Mouse (Mus musculus): ENCODE measurements around the gene Srcin1. TPM values are rescaled to one million over a fixed set of nuclear protein-coding genes. Genes with fewer than 3 reads are reported as not detected.

The Srcin1 gene
- polyA plus RNA-seq, 1 experiment from 2014 or later: 0.49 TPM

DNA sequence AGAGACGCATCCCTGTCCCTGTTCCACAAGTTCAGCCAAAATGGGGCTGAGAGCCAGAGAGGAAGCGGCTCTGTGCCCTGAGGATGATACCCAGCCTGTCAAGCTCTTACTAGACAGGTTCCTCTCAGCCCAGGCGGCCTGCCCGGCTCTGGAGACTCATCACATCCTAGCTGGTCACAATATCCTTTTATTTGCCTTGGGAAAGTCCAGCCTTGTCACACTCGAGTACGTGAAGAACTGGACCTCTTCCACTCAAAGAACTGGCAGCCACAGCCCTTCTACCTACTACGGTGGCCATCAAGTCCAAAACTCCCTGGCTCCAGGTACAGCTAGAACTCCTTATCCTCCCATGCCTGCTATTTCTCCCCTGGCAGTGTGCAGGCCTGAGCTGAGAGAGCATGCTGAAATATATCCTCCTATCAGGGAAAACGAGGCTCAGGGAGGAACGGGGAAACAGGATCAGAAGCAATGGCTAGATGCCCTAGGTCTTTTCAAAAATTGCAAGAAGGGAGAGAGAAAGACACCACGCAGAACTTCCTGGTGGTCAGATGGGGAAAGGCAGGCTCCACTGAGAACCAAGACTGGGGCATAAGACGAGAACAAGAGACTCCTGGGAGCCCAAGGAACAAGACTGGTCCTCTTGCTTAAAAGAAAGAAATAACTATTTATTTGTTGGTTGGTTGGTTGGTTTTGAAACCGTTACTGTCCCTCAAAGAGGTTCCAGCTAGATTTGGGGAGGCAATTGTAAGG, 27.9 kb downstream of the Srcin1 start:
- Histone ChIP-seq H3K4me2 (replicated peaks; ENCODE audit: low read depth) (no peak overlapping the region), H3K9ac (ENCODE audit: low read length) (no peak overlapping the region), H3K27ac (replicated peaks) (no peak overlapping the region), H3K4me3 (ENCODE audit: low read depth, low read length) (no peak overlapping the region), H3K4me1 (replicated peaks; ENCODE audit: control insufficient read depth, insufficient read depth) (peaks cover 2% of the 10 kb centered on the region; the same call in 1 of the 2 replicates), H3K27me3 (ENCODE audit: control insufficient read depth, insufficient read depth, low read length) (peaks cover 14% of the 10 kb centered on the region; the same call in 1 of the 2 replicates), H3K9me3 (ENCODE audit: control insufficient read depth, low read length) (no peaks in the 10 kb centered on the region), H3K36me3 (ENCODE audit: control insufficient read depth, insufficient read depth, low read length) (no peaks in the 10 kb centered on the region)
- DNase-seq (ENCODE audit: low spot score): no peak
- WGBS: 70% methylated on average over 12 of the region's 12 CpGs
- TF ChIP-seq CTCF (IDR thresholded peaks at IDR 0.05; ENCODE audit: low read depth) (no peak), EP300 (optimal IDR thresholded peaks at IDR 0.05) (no peak)
- no peak for ATAC-seq (ENCODE audit: low FRiP score, low TSS enrichment)

- ATAC-seq (ENCODE audit: low FRiP score, low TSS enrichment) (no peak; the same call in 1 of the 2 replicates), DNase-seq (ENCODE audit: low spot score) (peak; percentile 50)
- peaks cover 14% of the 10 kb centered on the region; the same call in 1 of the 2 replicates for H3K27me3 ChIP-seq (ENCODE audit: control insufficient read depth, insufficient read depth, low read length)
Observed at GRCm38 (mm10) chr11:97546804-97547411, 29.1 kb downstream of the Srcin1 start.

GRCm38 (mm10) chr11:97545808-97546560, 30.0 kb downstream of the Srcin1 start:
- 0 out of 2 replicates have a peak overlapping the region, but pooled peaks have one; percentile 52 for H3K9ac ChIP-seq (ENCODE audit: low read length)
- no peak for TF ChIP-seq CTCF (IDR thresholded peaks at IDR 0.05; ENCODE audit: low read depth)
- TF ChIP-seq EP300 (optimal IDR thresholded peaks at IDR 0.05): no peak
- H3K4me1 ChIP-seq (replicated peaks; ENCODE audit: control insufficient read depth, insufficient read depth): peaks cover 2% of the 10 kb centered on the region; the same call in 1 of the 2 replicates
- no peak overlapping the region for H3K27ac ChIP-seq (replicated peaks)
- ATAC-seq (ENCODE audit: low FRiP score, low TSS enrichment): peak; percentile 16; the same call in 1 of the 2 replicates
- peak overlapping the region; percentile 95 for H3K4me2 ChIP-seq (replicated peaks; ENCODE audit: low read depth)
- no peak for DNase-seq (ENCODE audit: low spot score)
- 8% methylated on average over 26 of the region's 26 CpGs for whole genome bisulfite sequencing
- no peaks in the 10 kb centered on the region for H3K9me3 ChIP-seq (ENCODE audit: control insufficient read depth, low read length)
- H3K36me3 ChIP-seq (ENCODE audit: control insufficient read depth, insufficient read depth, low read length): no peaks in the 10 kb centered on the region
- peak overlapping the region; percentile 53 for H3K4me3 ChIP-seq (ENCODE audit: low read depth, low read length)
- peaks cover 11% of the 10 kb centered on the region; the same call in 1 of the 2 replicates for H3K27me3 ChIP-seq (ENCODE audit: control insufficient read depth, insufficient read depth, low read length)

More at GRCm38 (mm10) chr11:97546804-97547411, 29.1 kb downstream of the Srcin1 start:
- H3K27ac ChIP-seq (replicated peaks): no peak overlapping the region
- H3K4me3 ChIP-seq (ENCODE audit: low read depth, low read length): peak overlapping the region; percentile 53
- WGBS: under 1% methylated on average over 44 of the region's 73 CpGs
- no peaks in the 10 kb centered on the region for H3K36me3 ChIP-seq (ENCODE audit: control insufficient read depth, insufficient read depth, low read length)
- peaks cover 2% of the 10 kb centered on the region; the same call in 1 of the 2 replicates for H3K4me1 ChIP-seq (replicated peaks; ENCODE audit: control insufficient read depth, insufficient read depth)
- H3K9me3 ChIP-seq (ENCODE audit: control insufficient read depth, low read length): no peaks in the 10 kb centered on the region
- H3K4me2 ChIP-seq (replicated peaks; ENCODE audit: low read depth): peak overlapping the region; percentile 95
- H3K9ac ChIP-seq (ENCODE audit: low read length): peak overlapping the region; percentile 52
- TF ChIP-seq EP300 (optimal IDR thresholded peaks at IDR 0.05) (no peak), CTCF (IDR thresholded peaks at IDR 0.05; ENCODE audit: low read depth) (no peak)

GRCm38 (mm10) chr11:97543883-97544282, 32.1 kb downstream of the Srcin1 start:
- no peak overlapping the region for H3K4me2 ChIP-seq (replicated peaks; ENCODE audit: low read depth)
- no peaks in the 10 kb centered on the region for H3K9me3 ChIP-seq (ENCODE audit: control insufficient read depth, low read length)
- peaks cover 9% of the 10 kb centered on the region; the same call in 1 of the 2 replicates for H3K27me3 ChIP-seq (ENCODE audit: control insufficient read depth, insufficient read depth, low read length)
- H3K4me1 ChIP-seq (replicated peaks; ENCODE audit: control insufficient read depth, insufficient read depth): peaks cover 2% of the 10 kb centered on the region; the same call in 1 of the 2 replicates
- H3K4me3 ChIP-seq (ENCODE audit: low read depth, low read length): no peak overlapping the region
- no peak for ATAC-seq (ENCODE audit: low FRiP score, low TSS enrichment)
- 75% methylated on average over 9 of the region's 9 CpGs for WGBS
- H3K36me3 ChIP-seq (ENCODE audit: control insufficient read depth, insufficient read depth, low read length): no peaks in the 10 kb centered on the region
- H3K9ac ChIP-seq (ENCODE audit: low read length): no peak overlapping the region
- no peak overlapping the region for H3K27ac ChIP-seq (replicated peaks)
- no peak for DNase-seq (ENCODE audit: low spot score)
- no peak for TF ChIP-seq EP300 (optimal IDR thresholded peaks at IDR 0.05)
- no peak for TF ChIP-seq CTCF (IDR thresholded peaks at IDR 0.05; ENCODE audit: low read depth)

DNA sequence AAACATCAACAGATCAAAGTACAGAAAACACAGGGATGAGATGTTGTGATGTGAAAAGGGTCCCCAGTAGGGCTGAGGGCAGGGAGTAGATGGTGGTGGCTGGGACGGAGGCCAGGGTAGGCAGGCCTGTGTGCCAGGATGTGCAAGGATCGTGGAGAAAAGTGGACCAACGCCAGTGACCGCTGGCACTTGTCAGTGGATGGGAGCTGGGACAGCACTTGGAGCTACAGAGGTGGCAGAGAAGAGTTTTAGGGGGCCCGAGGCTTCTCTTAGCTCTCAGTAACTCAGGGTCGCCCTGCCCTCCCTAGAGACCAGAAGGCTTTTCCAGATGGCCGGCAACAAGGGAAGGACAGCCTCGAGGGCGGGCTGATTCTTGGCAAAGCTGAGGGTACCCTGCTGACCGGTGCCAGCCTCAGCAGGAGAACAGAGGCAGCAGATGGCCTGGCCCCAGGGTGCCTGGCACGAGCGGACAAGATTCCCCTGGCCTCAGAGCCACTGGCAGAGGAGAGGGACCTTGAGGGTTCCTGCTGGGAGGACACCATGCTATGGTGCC, 32.7 kb downstream of the Srcin1 start:
- 71% methylated on average over 12 of the region's 12 CpGs for WGBS
- no peak overlapping the region for H3K9ac ChIP-seq (ENCODE audit: low read length)
- peaks cover 9% of the 10 kb centered on the region; the same call in 1 of the 2 replicates for H3K27me3 ChIP-seq (ENCODE audit: control insufficient read depth, insufficient read depth, low read length)
- TF ChIP-seq EP300 (optimal IDR thresholded peaks at IDR 0.05) (no peak), CTCF (IDR thresholded peaks at IDR 0.05; ENCODE audit: low read depth) (no peak)
- H3K9me3 ChIP-seq (ENCODE audit: control insufficient read depth, low read length): no peaks in the 10 kb centered on the region
- no peak overlapping the region for H3K27ac ChIP-seq (replicated peaks)
- peaks cover 2% of the 10 kb centered on the region; the same call in 1 of the 2 replicates for H3K4me1 ChIP-seq (replicated peaks; ENCODE audit: control insufficient read depth, insufficient read depth)
- no peak for ATAC-seq (ENCODE audit: low FRiP score, low TSS enrichment)
- no peak overlapping the region for H3K4me2 ChIP-seq (replicated peaks; ENCODE audit: low read depth)
- no peaks in the 10 kb centered on the region for H3K36me3 ChIP-seq (ENCODE audit: control insufficient read depth, insufficient read depth, low read length)
- H3K4me3 ChIP-seq (ENCODE audit: low read depth, low read length): no peak overlapping the region
- DNase-seq (ENCODE audit: low spot score): no peak
